In genomic region chr2:21964027-21964605, GRCm38 (mm10) we compare ENCODE assay signal across 8 mouse cellular contexts.
A peak's percentile ranks its signal among the peaks of the same experiment; 100 is the strongest.
DNase-seq lines count a peak whose midpoint lies in the region; ATAC-seq lines count a peak whose summit lies in the region.

No protein-coding gene starts in this region.

- intact Hi-C loops in left cerebral cortex, postnatal 4 days (cut with DNase I): no loop called here

- peak; percentile 65 for DNase-seq in left cerebral cortex, postnatal 4 days
- DNase-seq in left cerebral cortex, adult 18-20 months (ENCODE audit: low spot score in 2 of 2): no peak
- peak; percentile 60 for DNase-seq in embryo, embryonic 10 days (ENCODE audit: low spot score)
- DNase-seq in hindbrain, embryonic 11.5 days (ENCODE audit: low spot score): peak; percentile 77
- no peak for DNase-seq in ovary, postnatal 10 days (ENCODE audit: low spot score)
- DNase-seq in gastrocnemius, postnatal 4 days (ENCODE audit: low spot score in 2 of 2): no peak
- DNase-seq in thymus, adult 18-20 months: no peak

- H3K9me3 ChIP-seq in hindbrain, embryonic 11.5 days (ENCODE audit: control insufficient read depth, low read length): no peaks in the 10 kb centered on the region

- no peak overlapping the region; the same call in 1 of the 2 replicates for H3K4me2 ChIP-seq in hindbrain, embryonic 11.5 days (replicated peaks; ENCODE audit: low read depth, low read length)

- H3K27me3 ChIP-seq in hindbrain, embryonic 11.5 days (ENCODE audit: control insufficient read depth, insufficient read depth, low read length): no peaks in the 10 kb centered on the region

- peak; percentile 92 for ATAC-seq in hindbrain, embryonic 11.5 days (ENCODE audit: low FRiP score)
- peak; percentile 93 for ATAC-seq in megakaryocyte-erythroid progenitor cell, adult 5-6 weeks (replicated peaks; ENCODE audit: low FRiP score, low TSS enrichment, poor library complexity, severe bottlenecking)

- 3% methylated on average over 10 of the region's 10 CpGs for WGBS in hindbrain, embryonic 11.5 days

- H3K27ac ChIP-seq in hindbrain, embryonic 11.5 days (ENCODE audit: low read depth, low read length): peak overlapping the region; percentile 58

- H3K4me3 ChIP-seq in hindbrain, embryonic 11.5 days (ENCODE audit: low read depth, low read length): no peak overlapping the region

- H3K4me1 ChIP-seq in hindbrain, embryonic 11.5 days (replicated peaks; ENCODE audit: control insufficient read depth, insufficient read depth, low read length): no peaks in the 10 kb centered on the region

- H3K9ac ChIP-seq in hindbrain, embryonic 11.5 days (ENCODE audit: low read depth, low read length): no peak overlapping the region

- no peaks in the 10 kb centered on the region for H3K36me3 ChIP-seq in hindbrain, embryonic 11.5 days (ENCODE audit: control insufficient read depth, insufficient read depth, low read length)

Comparison
In these comparisons a context has a peak if more than half of its experiments do, and no peak if none do; other contexts are left out.
1. DNase-seq: peak in left cerebral cortex, postnatal 4 days (single experiment), embryo, embryonic 10 days (single experiment) and hindbrain, embryonic 11.5 days (single experiment); none in left cerebral cortex, adult 18-20 months (0 of 2), ovary, postnatal 10 days (single experiment), gastrocnemius, postnatal 4 days (0 of 2) and thymus, adult 18-20 months (0 of 2).